Mouse (Mus musculus): ENCODE data around the gene Prrx2.

Gene Prrx2

GRCm38 (mm10) chr2:30872669-30873068 lies 37.9 kb downstream of the Prrx2 start:
- DNase-seq: no peak

GRCm38 (mm10) chr2:30874445-30874844 lies 39.7 kb downstream of the Prrx2 start:
- DNase-seq: peak; percentile 13

GRCm38 (mm10) chr2:30875096-30875495 lies 40.3 kb downstream of the Prrx2 start:
- no peak for DNase-seq

GRCm38 (mm10) chr2:30875621-30876432 lies 41.1 kb downstream of the Prrx2 start:
- DNase-seq: no peak

- no peak for DNase-seq
Observed at GRCm38 (mm10) chr2:30879481-30879880, 44.7 kb downstream of the Prrx2 start.

- DNase-seq: no peak
Observed at GRCm38 (mm10) chr2:30881215-30881614, 46.4 kb downstream of the Prrx2 start.

- DNase-seq: no peak
Observed at GRCm38 (mm10) chr2:30884852-30885373, 50.1 kb downstream of the Prrx2 start.

GRCm38 (mm10) chr2:30885453-30886163 lies 50.8 kb downstream of the Prrx2 start:
- DNase-seq: no peak

GRCm38 (mm10) chr2:30891002-30891401 lies 56.2 kb downstream of the Prrx2 start:
- peak; percentile 61 for DNase-seq

- peak; percentile 77 for DNase-seq
Observed at GRCm38 (mm10) chr2:30893399-30893798, 58.6 kb downstream of the Prrx2 start.

GRCm38 (mm10) chr2:30893946-30894345 lies 59.2 kb downstream of the Prrx2 start:
- DNase-seq: no peak

GRCm38 (mm10) chr2:30897291-30897690 lies 62.5 kb downstream of the Prrx2 start:
- DNase-seq: no peak

GRCm38 (mm10) chr2:30899397-30900069 lies 64.8 kb downstream of the Prrx2 start:
- no peak for DNase-seq

- DNase-seq: peak; percentile 33
Observed at GRCm38 (mm10) chr2:30901646-30902160, 66.9 kb downstream of the Prrx2 start.

GRCm38 (mm10) chr2:30902256-30902655 lies 67.5 kb downstream of the Prrx2 start:
- DNase-seq: no peak

GRCm38 (mm10) chr2:30902726-30903722 lies 68.3 kb downstream of the Prrx2 start:
- DNase-seq: peak; percentile 64

GRCm38 (mm10) chr2:30904231-30904630 lies 69.5 kb downstream of the Prrx2 start:
- no peak for DNase-seq

GRCm38 (mm10) chr2:30904991-30905390 lies 70.2 kb downstream of the Prrx2 start:
- DNase-seq: no peak

GRCm38 (mm10) chr2:30905906-30906305 lies 71.1 kb downstream of the Prrx2 start:
- no peak for DNase-seq

- no peak for DNase-seq
Observed at GRCm38 (mm10) chr2:30906641-30907040, 71.9 kb downstream of the Prrx2 start.

- DNase-seq: peak; percentile 83
Observed at GRCm38 (mm10) chr2:30912291-30912773, 77.6 kb downstream of the Prrx2 start.

- DNase-seq: no peak
Observed at GRCm38 (mm10) chr2:30913022-30913421, 78.2 kb downstream of the Prrx2 start.

Data from kidney, postnatal 14 days (tissue).